Mouse (Mus musculus) v-Abl transformed pro-B cells (cell line): ENCODE data around the gene Gadd45a.
"Not testable (repeated sequence)": the region's sequence is repeated elsewhere in the genome, so short reads cannot be mapped to it uniquely, and the experiment has no call there.

Source experiments
- in situ Hi-C, 2 experiments: fragments of 400-800 bp; cut with MboI; formaldehyde crosslinking; loops; one replicate each; pipeline ENCODE4 v1.15.1; 2025; ENCODE audit not compliant: unreplicated experiment in 2 of 2

The Gadd45a gene

DNA sequence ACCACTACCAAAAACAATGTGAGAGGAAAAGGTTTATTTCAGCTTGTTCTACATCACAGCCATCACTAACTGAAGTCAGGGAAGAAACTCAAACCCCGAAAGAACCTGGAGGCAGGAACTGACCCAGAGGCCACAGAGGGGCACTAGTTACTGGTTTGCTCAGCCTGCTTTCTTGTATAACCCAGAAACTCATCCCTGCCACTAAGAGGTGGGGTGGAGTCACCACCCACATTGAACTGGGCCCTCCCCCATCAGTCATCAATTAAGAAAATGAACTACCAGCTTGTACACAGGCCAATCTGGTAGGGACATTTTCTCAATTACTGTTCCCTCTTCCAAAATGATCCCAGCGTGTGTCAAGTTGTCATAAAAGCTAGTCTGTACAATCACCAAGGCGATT is 10.6 kb downstream of the Gadd45a start:
- in situ Hi-C loops = loop anchor here in 1 of 2 experiments (5.0 to 10.0 kb wide), 2 partner anchors 34 to 192 kb away; no protein-coding TSS in a partner anchor

DNA sequence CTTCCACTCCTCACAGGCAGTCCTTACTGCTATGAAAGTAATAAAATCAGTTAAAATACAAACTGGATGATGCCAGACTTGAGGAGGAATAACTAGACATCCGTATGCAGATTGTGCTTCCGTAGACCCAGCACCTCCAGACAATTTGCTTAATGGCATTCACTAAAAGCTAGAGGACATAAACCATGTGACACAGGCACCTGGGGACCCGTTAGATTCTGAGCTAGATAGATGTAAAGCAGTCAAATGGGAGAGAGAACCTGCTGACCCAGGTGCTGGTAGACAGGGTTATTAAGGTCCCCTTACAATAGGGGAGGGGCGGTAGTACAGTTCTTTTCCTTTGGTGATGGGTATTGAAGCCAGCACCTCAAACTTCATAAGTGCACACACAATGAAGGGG is 13.5 kb downstream of the Gadd45a start:
- in situ Hi-C loops = loop anchor here in 1 of 2 experiments (10.0 kb wide), 1 partner anchor 189 kb away; no protein-coding TSS in a partner anchor

DNA sequence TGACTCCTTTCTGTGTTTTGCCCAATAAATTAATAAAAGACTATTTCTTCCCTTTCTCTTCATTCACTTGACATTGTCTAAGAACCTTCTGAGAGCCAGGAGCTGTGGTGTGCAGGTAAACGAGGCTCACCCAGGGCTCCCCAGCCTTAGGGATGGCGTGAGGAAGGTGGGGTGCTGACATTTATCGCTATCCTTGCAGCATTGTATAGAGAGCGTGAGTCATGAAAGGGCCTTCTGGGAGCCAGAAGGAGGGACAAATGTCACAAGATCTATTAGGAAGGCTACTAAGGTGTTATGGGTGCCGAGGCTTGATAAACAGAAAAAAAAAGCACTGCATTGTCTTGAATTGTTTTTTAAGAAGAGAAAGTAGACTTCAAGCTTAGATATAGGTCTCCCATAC is 15.9 kb downstream of the Gadd45a start:
- in situ Hi-C loops = loop anchor here in 1 of 2 experiments (10.0 kb wide), 1 partner anchor 187 kb away; no protein-coding TSS in a partner anchor

DNA sequence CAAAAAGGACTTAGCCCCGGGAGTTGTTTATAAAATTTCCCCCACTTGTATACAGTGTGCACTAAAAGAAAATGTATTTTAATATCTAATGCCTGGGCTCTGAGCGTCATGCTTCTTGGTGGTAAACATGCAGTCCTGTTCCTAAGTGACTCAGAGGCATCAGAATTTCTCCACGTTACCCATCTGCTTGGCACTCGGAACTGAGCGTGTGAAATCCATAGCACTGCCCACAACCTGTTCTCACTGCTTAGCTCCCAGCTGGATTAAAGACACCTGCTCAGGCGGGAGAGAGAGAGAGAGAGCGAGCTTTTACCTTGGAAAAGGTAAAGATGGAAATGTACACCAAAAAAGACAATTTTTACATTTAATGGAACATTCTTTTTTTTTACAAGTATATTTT is 18.3 kb downstream of the Gadd45a start:
- in situ Hi-C loops = not testable (repeated sequence)

DNA sequence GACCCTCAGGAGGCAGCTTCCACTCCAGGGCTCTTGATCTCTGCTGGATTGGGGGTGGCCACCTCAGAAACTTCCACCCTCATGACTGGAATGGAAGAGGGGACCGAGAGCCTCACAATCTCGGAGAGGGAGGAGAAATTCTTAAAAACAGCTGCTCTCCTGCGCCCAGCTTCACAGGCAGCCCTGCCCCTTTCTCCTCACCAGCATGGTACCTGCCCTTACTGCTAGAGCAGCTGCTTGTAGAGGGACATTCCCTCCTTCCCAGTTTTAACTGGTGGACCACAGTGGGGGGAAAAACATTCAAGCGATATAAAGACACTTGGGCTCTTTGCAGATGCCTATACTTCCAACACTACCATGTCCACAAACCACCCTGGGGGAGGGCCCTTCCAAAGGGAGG is 18.9 kb downstream of the Gadd45a start:
- in situ Hi-C loops = no loop called here

DNA sequence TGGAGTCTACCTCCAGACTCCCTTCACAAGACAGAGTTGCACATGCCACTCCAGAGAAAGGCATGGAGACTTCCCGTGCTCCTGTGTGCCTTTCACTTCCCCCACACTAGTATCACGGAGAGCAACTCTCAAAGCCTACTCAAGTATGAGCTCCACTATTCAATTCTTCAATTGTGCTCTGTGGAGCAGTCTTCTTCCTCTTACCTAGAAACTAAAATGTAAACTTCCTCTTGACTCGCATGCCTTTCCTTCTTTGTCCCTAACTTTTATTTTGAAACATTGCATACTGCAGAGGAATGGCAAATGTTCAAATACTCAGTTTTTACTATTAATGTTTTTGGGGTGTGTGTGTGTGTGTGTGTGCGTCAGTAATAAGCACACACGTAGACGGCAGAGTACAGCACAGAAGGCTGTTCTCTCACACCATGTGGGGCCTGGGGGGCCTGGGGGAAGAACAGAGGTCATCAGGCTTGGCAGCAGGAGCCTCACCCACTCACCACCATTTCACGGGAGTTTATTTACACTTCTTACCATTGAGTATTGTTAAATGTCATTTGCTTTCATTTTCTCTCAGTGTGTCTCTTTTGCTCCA is 20.6 kb downstream of the Gadd45a start:
- in situ Hi-C loops = no loop called here

DNA sequence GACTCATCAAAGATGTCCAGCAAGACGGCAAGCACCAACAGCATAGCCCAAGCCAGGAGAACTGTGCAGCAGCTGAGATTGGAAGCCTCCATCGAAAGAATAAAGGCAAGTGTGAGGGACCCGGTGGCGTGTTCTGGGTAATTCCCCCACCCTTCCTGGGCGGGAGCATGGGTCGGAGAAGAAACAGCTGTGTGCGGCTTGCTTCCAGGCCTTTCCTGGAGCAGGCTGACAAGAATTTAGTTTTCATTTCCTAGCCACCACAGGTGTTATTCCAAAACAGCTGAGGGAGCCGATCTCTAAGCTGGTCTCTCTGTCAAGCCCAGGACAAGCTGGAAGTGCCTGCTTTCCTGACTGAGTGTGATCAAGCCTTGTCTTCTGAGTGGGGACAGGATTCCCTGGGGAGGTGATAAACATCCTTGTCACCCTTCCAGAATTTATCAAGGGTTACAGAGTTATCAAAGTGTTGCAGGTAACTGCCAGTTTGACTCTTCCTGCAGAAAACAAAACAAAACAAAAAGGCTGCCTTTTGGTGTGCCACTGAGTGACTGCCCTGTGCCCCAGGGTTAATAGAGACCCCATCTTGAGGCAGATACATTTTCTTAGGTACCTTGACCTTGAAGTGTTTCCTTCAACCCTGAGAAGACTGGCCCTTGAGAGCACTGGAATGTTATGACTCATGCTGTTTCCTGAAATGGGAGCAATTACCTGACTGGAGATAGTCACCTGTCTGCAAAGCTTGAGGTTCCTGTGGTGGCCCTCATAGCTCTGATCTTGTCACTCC is 21.3 kb downstream of the Gadd45a start:
- in situ Hi-C loops = no loop called here

DNA sequence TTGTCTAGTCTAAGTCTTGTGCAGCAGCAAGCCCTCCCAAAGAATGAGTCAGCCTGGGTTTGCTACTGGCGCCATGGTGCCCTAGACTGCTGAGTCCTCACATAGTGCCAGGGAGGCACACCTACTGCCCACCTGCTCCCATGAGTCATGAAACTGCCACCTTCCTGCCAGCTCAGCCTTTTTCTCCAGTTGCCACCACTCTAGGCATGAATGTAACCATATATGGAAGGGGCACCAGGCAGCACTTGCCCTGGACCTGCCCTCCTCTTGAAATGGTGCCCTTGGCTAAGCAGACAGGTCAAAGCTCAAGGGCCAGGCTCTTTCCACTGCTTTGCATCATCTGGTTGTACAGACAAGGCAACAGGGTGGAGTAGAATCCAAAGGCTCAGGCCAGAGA is 22.6 kb downstream of the Gadd45a start:
- in situ Hi-C loops = no loop called here

DNA sequence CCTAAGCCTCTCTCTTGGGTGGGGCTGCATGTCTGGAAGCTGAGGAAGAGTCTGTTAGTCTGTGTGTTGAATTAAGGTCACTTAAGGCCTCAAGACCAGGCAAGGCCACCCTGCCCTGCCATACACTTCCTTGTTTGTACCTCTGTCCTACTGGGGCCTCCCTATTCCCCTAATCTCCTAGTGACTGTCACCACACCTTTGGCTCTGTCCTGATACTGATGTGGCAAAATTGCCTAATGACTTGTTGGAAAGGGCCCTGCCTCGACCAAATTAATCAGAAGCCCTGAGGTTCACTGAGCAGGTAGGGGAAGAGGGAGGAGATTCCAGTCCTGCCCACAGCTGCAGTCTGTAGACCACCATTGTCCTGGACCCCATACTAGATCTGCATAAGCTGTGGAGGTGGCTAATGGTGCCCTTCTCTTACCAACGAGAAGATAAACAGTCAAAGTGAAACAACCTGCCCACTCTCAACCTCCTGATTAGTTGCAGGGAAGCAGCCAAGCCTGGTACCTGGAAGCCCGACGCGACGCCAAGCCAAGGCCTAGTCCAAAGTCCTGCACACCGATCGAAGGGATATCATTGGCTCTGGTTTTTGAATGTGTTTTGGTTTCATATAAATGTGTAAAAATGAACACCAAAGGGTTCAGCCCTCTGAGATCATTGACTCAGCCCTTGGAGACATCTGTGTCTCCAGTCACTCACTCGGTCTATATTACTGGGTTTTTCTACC is 23.1 kb downstream of the Gadd45a start:
- in situ Hi-C loops = no loop called here

DNA sequence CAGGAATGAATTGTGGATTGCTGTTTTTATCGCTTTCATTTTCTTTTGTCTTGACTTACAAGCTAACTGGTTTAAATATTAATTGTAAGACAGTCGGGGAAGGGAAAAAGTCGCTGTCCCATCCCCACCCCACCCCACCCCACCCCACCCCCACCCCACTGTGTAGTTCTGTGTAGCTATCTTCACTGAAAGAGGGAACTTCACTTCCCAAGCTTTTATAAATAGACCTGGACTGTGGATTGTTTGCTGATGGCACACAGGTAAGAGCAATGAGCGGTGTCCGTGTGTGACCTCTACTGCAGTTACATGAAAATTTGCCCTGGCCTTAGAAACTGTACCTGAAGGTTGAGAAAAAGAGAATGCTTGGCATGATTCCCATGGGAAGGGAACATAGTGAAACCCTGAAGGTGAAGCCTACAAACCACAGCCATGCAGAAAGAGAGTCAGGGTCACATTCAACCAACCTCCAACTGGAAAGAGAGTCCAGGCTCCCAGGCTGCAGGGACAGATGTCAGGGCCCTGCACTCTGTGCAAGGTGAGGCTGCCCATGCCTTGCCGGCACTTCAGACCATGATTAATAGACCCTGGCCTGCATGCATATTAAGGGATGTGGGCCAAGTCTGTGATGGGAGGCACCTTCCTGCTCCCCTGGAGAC is 23.8 kb downstream of the Gadd45a start:
- in situ Hi-C loops = no loop called here

DNA sequence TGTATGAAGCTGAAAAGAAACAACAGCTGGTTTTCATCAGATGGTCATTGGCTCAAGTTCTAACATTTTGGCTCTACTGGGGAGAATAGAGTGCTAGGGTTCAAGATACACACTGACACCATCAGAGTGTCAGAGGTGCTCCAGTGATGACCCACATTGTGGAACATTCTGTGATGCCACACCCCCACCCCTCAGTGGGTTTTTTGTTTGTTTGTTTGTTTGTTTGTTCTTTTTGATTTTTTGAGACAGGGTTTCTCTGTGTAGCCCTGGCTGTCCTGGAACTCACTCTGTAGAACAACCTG is 26.1 kb downstream of the Gadd45a start:
- in situ Hi-C loops = no loop called here

DNA sequence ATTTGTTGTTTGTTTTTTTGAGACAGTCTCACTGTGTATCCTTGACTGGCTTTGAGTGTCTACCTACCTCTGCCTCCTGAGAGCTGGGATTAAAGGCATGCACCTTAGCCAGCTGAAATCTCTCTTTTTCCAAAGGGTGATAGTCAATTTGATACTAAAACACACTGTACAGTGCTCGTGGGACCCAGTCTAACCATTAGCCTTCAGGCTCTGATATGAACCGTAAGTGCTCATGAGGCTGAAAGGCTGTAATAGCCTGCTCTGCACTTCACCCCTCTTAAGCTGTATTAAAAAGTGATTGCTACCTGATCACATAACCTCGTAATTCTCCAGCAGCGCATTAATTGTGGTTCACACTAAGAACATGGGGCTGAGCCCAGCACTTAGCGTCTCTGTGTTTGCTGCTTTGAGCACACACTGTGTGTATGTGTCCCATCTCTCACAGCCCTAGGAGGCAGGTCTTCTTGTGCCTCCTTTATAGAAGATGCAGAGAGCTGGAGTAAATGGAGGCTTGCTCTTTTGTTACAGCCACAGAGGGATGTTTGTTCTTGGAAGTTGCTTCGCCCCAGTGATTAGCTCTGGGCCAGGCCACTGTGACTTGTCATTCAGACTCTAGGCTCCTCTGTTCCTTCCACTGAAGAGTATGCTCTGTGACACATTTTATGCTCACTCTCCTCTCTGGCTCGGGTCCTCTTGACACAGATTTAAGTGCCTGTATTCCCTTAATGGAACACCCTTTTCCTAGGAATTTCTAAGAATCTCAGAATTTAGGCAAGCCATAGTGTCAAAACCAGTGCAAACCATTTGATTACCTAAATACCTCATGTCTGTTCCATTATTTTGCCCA is 26.7 kb downstream of the Gadd45a start:
- in situ Hi-C loops = no loop called here

DNA sequence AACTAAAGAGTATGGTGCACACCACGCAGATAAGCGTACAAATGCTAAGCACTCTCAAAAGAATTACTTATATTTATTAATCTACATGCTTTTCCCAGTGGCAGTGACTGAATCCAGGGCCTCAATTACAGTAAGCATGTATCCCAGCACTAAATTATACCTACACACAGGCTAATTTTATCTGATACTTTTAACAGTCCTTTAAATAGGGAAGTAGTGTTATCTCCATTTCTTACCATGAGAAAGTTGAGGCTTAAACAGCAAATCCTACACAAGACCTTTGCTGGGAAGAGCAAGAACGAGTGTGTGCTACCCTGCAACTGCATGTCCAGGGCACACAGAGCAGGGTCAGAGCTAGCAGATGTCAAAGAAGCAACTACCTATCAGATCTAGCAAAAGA is 27.4 kb downstream of the Gadd45a start:
- in situ Hi-C loops = no loop called here

DNA sequence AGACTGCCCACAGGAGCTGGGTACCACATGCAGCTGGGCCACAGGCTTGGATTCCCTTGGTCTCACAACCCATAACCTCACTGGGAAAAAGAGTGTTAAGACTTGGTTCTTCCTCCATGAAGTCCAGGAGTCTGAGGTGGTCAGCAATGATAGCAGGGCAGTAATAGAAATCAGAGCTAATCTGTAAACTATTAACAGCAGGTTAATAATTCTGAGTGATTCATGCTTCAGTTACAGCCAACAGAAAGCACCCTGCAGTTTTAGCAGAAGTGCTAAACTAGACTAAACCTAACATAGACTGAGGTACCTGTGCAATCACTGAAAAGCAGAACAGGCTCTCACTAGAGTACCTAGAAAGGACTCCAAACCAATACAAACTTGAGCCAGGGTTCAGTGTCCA is 37.5 kb downstream of the Gadd45a start:
- in situ Hi-C loops = no loop called here

DNA sequence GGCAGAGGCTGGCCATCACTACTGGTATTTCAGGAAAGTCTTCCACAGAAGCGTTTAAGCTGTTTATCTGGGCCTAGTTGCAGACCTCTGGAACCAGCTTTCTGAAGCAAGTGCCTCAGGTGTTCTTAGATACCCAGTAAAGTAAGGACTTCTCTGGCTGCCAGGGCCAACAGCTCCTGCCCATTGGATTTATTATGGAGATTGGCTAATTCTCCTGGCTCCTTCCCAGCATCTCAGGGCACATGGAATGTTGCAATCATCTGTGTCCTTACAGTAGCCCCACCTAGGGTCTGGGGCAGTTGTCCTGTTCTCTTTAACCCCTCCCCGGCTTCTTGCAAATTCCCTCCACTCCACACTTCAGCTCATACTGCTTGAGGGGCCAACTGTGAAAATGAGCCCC is 38.6 kb downstream of the Gadd45a start:
- in situ Hi-C loops = no loop called here

DNA sequence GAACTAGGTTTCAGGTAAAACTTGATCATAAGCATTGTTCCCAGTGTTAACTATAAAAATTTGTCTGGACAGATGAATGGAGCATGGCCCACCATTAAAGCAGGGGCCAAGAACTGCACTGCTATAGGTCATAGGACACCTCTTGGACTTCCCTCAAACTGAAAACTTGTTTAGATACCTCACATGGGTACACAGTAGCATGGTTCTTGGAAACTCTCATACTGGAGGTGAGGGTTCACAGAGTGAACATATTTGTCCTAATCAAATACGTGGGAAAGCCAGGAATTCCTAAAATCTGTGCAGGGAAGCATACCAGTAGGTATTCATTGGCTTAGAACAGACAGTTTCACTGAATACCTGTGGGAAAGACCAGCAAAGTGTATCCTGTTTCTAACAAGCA is 41.0 kb downstream of the Gadd45a start:
- in situ Hi-C loops = no loop called here

DNA sequence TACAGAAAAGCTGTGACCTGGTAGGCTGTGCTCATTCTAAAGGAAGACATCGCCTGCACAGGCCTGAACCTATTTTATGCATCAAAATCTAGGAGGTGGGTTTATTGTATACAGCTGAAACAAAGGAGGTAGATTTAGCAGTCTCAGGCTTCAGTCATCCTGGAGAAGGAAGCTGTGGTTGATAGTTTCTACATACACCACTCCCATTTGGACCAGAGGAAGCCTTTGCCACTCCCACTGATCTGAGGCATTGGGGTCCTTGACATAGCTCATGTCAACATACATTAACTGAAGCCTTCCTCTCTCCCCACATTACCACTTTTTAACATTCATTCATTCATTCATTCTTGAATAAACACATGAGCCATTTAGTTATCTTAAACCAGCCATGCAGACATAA is 41.4 kb downstream of the Gadd45a start:
- in situ Hi-C loops = no loop called here

DNA sequence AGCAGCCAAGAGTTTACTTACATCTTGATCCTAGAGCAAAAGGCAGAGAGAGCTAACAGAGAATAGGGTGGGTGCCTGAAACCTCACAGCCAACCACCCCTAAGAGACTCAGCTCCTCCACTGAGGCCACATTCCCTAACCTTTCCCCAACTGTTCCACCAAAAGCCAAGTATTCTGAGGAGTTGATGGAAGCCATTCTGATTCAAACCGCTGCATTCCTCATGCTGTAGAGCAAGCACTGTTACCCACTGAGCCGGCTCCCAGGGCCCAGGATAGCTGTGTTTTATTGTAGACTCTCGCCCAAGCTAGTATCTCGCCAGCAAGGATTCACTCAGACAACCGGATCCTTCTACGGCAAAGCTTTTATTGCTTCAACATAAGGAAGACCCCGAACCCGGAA is 42.3 kb downstream of the Gadd45a start:
- in situ Hi-C loops = loop anchor here in 1 of 2 experiments (5.0 kb wide), 1 partner anchor 32 kb away; no protein-coding TSS in a partner anchor

DNA sequence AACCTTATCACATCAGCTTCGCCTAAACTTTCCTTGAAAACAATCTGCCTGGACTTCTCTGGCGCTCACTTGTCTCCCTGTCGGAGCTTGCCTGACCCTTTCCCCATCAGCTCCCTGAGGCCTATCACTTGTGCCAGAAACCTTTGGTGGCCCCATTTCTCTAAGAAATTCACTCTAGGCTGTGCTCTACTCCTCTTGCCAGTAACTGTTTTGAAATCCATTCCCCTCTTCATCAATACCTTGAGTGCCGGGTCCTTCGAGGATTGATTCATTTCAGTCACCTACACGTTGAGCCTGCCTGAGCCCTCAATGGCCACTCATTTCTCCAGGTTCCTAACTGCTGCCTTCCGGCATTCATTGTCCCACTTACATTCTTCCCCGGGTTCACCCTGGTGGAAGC is 44.5 kb downstream of the Gadd45a start:
- in situ Hi-C loops = loop anchor here in 1 of 2 experiments (5.0 kb wide), 1 partner anchor 35 kb away; no protein-coding TSS in a partner anchor

DNA sequence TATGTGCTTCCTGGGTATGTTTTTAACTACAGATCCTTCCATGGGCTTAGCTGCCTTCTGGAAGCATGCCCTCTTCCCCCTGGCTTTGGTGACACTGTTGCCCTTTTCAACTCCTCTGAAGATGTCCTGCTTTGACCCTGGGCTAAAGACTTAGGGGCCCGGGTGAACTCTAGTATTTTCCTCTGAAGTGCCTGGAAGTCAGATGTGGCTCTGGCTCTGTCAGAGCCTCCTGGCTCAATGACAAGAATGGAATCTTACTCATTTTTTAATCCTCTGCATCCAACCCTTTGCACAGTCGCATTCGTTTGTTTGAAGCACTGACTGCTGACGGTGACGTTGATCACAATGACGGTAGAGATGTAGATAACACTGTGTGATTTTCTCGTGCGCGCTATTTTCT is 45.0 kb downstream of the Gadd45a start:
- in situ Hi-C loops = loop anchor here in 1 of 2 experiments (5.0 kb wide), 1 partner anchor 35 kb away; no protein-coding TSS in a partner anchor
